Mouse (Mus musculus): ENCODE measurements around the gene Ube4b. TPM values are rescaled to one million over a fixed set of nuclear protein-coding genes. Genes with fewer than 3 reads are reported as not detected.

Ube4b gene
- polyA plus RNA-seq, 1 experiment from 2014 or later: 14.2 TPM

- H3K9me3 ChIP-seq (ENCODE audit: low read length): no peaks in the 10 kb centered on the region
- H3K4me3 ChIP-seq (ENCODE audit: low read depth, low read length): no peak overlapping the region
- no peaks in the 10 kb centered on the region for H3K27me3 ChIP-seq (replicated peaks; ENCODE audit: insufficient read depth, low read length)
- H3K4me1 ChIP-seq (ENCODE audit: insufficient read depth, low read depth, low read length): no peaks in the 10 kb centered on the region
- H3K9ac ChIP-seq (replicated peaks; ENCODE audit: low read depth): no peak overlapping the region
- TF ChIP-seq CTCF (IDR thresholded peaks at IDR 0.05) (no peak), EP300 (IDR thresholded peaks at IDR 0.05) (no peak)
- peak overlapping the region; percentile 14; the same call in 1 of the 2 replicates for H3K27ac ChIP-seq (ENCODE audit: low read length)
- 80% methylated on average over 12 of the region's 12 CpGs for WGBS
- H3K4me2 ChIP-seq (replicated peaks; ENCODE audit: low read depth, low read length): no peak overlapping the region
- no peaks in the 10 kb centered on the region for H3K36me3 ChIP-seq (ENCODE audit: insufficient read depth, low read length)
- no peak for DNase-seq (ENCODE audit: low spot score)
- ATAC-seq: no peak
Measured at GRCm38 (mm10) chr4:149313558-149314253, 112.8 kb downstream of the Ube4b start.

GRCm38 (mm10) chr4:149311996-149312395 is 114.6 kb downstream of the Ube4b start:
- Histone ChIP-seq H3K27ac (ENCODE audit: low read length) (no peak overlapping the region), H3K9me3 (ENCODE audit: low read length) (no peaks in the 10 kb centered on the region), H3K4me1 (ENCODE audit: insufficient read depth, low read depth, low read length) (no peaks in the 10 kb centered on the region), H3K4me2 (replicated peaks; ENCODE audit: low read depth, low read length) (no peak overlapping the region), H3K9ac (replicated peaks; ENCODE audit: low read depth) (no peak overlapping the region), H3K4me3 (ENCODE audit: low read depth, low read length) (no peak overlapping the region), H3K36me3 (ENCODE audit: insufficient read depth, low read length) (no peaks in the 10 kb centered on the region), H3K27me3 (replicated peaks; ENCODE audit: insufficient read depth, low read length) (no peaks in the 10 kb centered on the region)
- WGBS: 75% methylated on average over 5 of the region's 5 CpGs
- DNase-seq (ENCODE audit: low spot score) (no peak), ATAC-seq (no peak)
- TF ChIP-seq CTCF (IDR thresholded peaks at IDR 0.05): no peak

GRCm38 (mm10) chr4:149308491-149308820 is 118.1 kb downstream of the Ube4b start:
- Histone ChIP-seq H3K9me3 (ENCODE audit: low read length) (no peaks in the 10 kb centered on the region), H3K36me3 (ENCODE audit: insufficient read depth, low read length) (no peaks in the 10 kb centered on the region), H3K27ac (ENCODE audit: low read length) (peak overlapping the region; percentile 79), H3K9ac (replicated peaks; ENCODE audit: low read depth) (peak overlapping the region; percentile 44; the same call in 1 of the 2 replicates), H3K4me3 (ENCODE audit: low read depth, low read length) (peak overlapping the region; percentile 96), H3K27me3 (replicated peaks; ENCODE audit: insufficient read depth, low read length) (no peaks in the 10 kb centered on the region), H3K4me1 (ENCODE audit: insufficient read depth, low read depth, low read length) (peaks cover 8% of the 10 kb centered on the region; the same call in 1 of the 2 replicates), H3K4me2 (replicated peaks; ENCODE audit: low read depth, low read length) (peak overlapping the region; percentile 85)
- DNase-seq (ENCODE audit: low spot score) (no peak), ATAC-seq (no peak)
- TF ChIP-seq CTCF (IDR thresholded peaks at IDR 0.05) (no peak), EP300 (IDR thresholded peaks at IDR 0.05) (no peak)
- WGBS: 65% methylated on average over 3 of the region's 3 CpGs

- DNase-seq (ENCODE audit: low spot score) (peak; percentile 97), ATAC-seq (peak; percentile 99)
- no peaks in the 10 kb centered on the region for H3K36me3 ChIP-seq (ENCODE audit: insufficient read depth, low read length)
- peak within 1 kb of the TSS; percentile 96 for H3K27ac ChIP-seq (ENCODE audit: low read length)
- peak within 1 kb of the TSS; percentile 85 for H3K4me2 ChIP-seq (replicated peaks; ENCODE audit: low read depth, low read length)
- TF ChIP-seq EP300 (IDR thresholded peaks at IDR 0.05) (no peak), CTCF (IDR thresholded peaks at IDR 0.05) (peak; percentile 97)
- H3K9ac ChIP-seq (replicated peaks; ENCODE audit: low read depth): peak within 1 kb of the TSS; percentile 89
- H3K27me3 ChIP-seq (replicated peaks; ENCODE audit: insufficient read depth, low read length): no peaks in the 10 kb centered on the region
- H3K9me3 ChIP-seq (ENCODE audit: low read length): no peaks in the 10 kb centered on the region
- H3K4me1 ChIP-seq (ENCODE audit: insufficient read depth, low read depth, low read length): peaks cover 14% of the 10 kb centered on the region; the same call in 1 of the 2 replicates
- peak within 1 kb of the TSS; percentile 96 for H3K4me3 ChIP-seq (ENCODE audit: low read depth, low read length)
- WGBS: 3% methylated on average over 73 of the region's 79 CpGs
Measured at GRCm38 (mm10) chr4:149307596-149308490, 118.7 kb downstream of the Ube4b start, which contains the start of gene Kif1b. TSS of gene Kif1b (minus strand) at chr4:149307693.

- WGBS: under 1% methylated on average over 30 of the region's 83 CpGs
- Histone ChIP-seq H3K9ac (replicated peaks; ENCODE audit: low read depth) (peak overlapping the region; percentile 89), H3K27ac (ENCODE audit: low read length) (peak overlapping the region; percentile 96), H3K36me3 (ENCODE audit: insufficient read depth, low read length) (no peaks in the 10 kb centered on the region), H3K4me1 (ENCODE audit: insufficient read depth, low read depth, low read length) (peaks cover 19% of the 10 kb centered on the region; the same call in 1 of the 2 replicates), H3K27me3 (replicated peaks; ENCODE audit: insufficient read depth, low read length) (no peaks in the 10 kb centered on the region), H3K4me2 (replicated peaks; ENCODE audit: low read depth, low read length) (peak overlapping the region; percentile 85), H3K4me3 (ENCODE audit: low read depth, low read length) (peak overlapping the region; percentile 96), H3K9me3 (ENCODE audit: low read length) (no peaks in the 10 kb centered on the region)
- TF ChIP-seq CTCF (IDR thresholded peaks at IDR 0.05): no peak; the same call in 1 of the 2 replicates
- TF ChIP-seq EP300 (IDR thresholded peaks at IDR 0.05): no peak
- DNase-seq (ENCODE audit: low spot score) (peak; percentile 76), ATAC-seq (peak; percentile 61; the same call in 1 of the 2 replicates)
Measured at GRCm38 (mm10) chr4:149306712-149307595, 119.6 kb downstream of the Ube4b start.
